Mouse (Mus musculus) limb, embryonic 11.5 days (tissue): ENCODE data around the gene Zfp710. TPM values are rescaled to one million over a fixed set of nuclear protein-coding genes. Genes with fewer than 3 reads are reported as not detected.

Experiments used
- ATAC-seq: fragments of 200-750 bp; cut with Nextera tagmentation; 2 replicates; pipeline ENCODE4 v1.8.0; 2017; ENCODE audit warnings: low read depth; ENCODE audit not compliant: insufficient number of reproducible peaks, low FRiP score, low TSS enrichment
- DNase-seq: peaks from one replicate; pipeline ENCODE4 v3.0.0-alpha.2; 2015; ENCODE audit warnings: low spot score
- H3K27ac ChIP-seq: fragments of 300-500 bp; sonication (generic); replicated peaks from 2 replicates; pipeline ENCODE4 v1.5.1; 2014; ENCODE audit warnings: low read depth, mild to moderate bottlenecking, low read length
- H3K27me3 ChIP-seq: fragments of 300-500 bp; sonication (generic); 2 replicates; pipeline ENCODE4 v1.6.1; 2014; ENCODE audit warnings: mild to moderate bottlenecking, low read length, mixed read lengths; ENCODE audit not compliant: control insufficient read depth, insufficient read depth
- H3K36me3 ChIP-seq: fragments of 300-500 bp; sonication (generic); 2 replicates; pipeline ENCODE4 v1.6.1; 2014; ENCODE audit warnings: mild to moderate bottlenecking, low read length, moderate library complexity, mixed read lengths; ENCODE audit not compliant: control insufficient read depth, insufficient read depth
- H3K4me1 ChIP-seq: fragments of 300-500 bp; sonication (generic); 2 replicates; pipeline ENCODE4 v1.6.1; 2014; ENCODE audit warnings: low read length, mixed read lengths; ENCODE audit not compliant: control insufficient read depth, insufficient read depth
- H3K4me2 ChIP-seq: fragments of 300-500 bp; sonication (generic); 2 replicates; pipeline ENCODE4 v1.6.1; 2014; ENCODE audit warnings: low read depth, mild to moderate bottlenecking, moderate library complexity; ENCODE audit not compliant: severe bottlenecking
- H3K4me3 ChIP-seq: fragments of 300-500 bp; sonication (generic); 2 replicates; pipeline ENCODE4 v1.5.1; 2014; ENCODE audit warnings: low read depth, low read length
- H3K9ac ChIP-seq: fragments of 300-500 bp; sonication (generic); 2 replicates; pipeline ENCODE4 v1.6.1; 2014; ENCODE audit warnings: mild to moderate bottlenecking, low read length
- H3K9me3 ChIP-seq: fragments of 300-500 bp; sonication (generic); 2 replicates; pipeline ENCODE4 v1.6.1; 2016; ENCODE audit warnings: low read length; ENCODE audit not compliant: control insufficient read depth
- WGBS: fragments of 180-500 bp; shearing (Covaris S2); extraction: QIAGEN DNeasy Blood & Tissue Kit; methylation state at CpG from one replicate; pipeline ENCODE4 v1.1.7; 2014; 5-methylcytosine and 5-hydroxymethylcytosine counted together
- polyA plus RNA-seq: library from polyadenylated mRNA; unstranded; fragments of >200 nt; fragmentation: Nextera tagmentation; extraction: Ambion mirVana; gene quantifications from 2 replicates; pipeline ENCODE4 v1.2.1, GENCODE M21; 2014

Zfp710 gene
- polyA plus RNA-seq, 1 experiment from 2014 or later, result 15.4 TPM

GRCm38 (mm10) chr7:80075946-80076583 is 51.5 kb downstream of the Zfp710 start:
- no peak for DNase-seq
- Histone ChIP-seq H3K4me3 (no peak overlapping the region), H3K4me1 (peaks cover 40% of the 10 kb centered on the region), H3K9ac (peak overlapping the region; percentile 34; the same call in 1 of the 2 replicates), H3K9me3 (no peaks in the 10 kb centered on the region), H3K36me3 (no peaks in the 10 kb centered on the region), H3K4me2 (no peak overlapping the region), H3K27ac (peak overlapping the region; percentile 22; the same call in 1 of the 2 replicates), H3K27me3 (no peaks in the 10 kb centered on the region)
- WGBS, result 17% methylated on average over 4 of the region's 4 CpGs
- ATAC-seq, result 0 out of 2 replicates have a peak, but pooled peaks have one; percentile 17

- no peaks in the 10 kb centered on the region for H3K9me3 ChIP-seq
- no peak overlapping the region for H3K9ac ChIP-seq
- H3K27me3 ChIP-seq, result no peaks in the 10 kb centered on the region
- 53% methylated on average over 6 of the region's 6 CpGs for WGBS
- H3K36me3 ChIP-seq, result peaks cover 4% of the 10 kb centered on the region; the same call in 1 of the 2 replicates
- H3K4me2 ChIP-seq, result no peak overlapping the region
- peaks cover 36% of the 10 kb centered on the region for H3K4me1 ChIP-seq
- no peak overlapping the region for H3K4me3 ChIP-seq
- DNase-seq (no peak), ATAC-seq (no peak)
- no peak overlapping the region for H3K27ac ChIP-seq
These were observed 52.5 kb downstream of the Zfp710 start for GRCm38 (mm10) chr7:80076961-80077716.

GRCm38 (mm10) chr7:80077801-80078200 is 53.2 kb downstream of the Zfp710 start:
- H3K27ac ChIP-seq, result no peak overlapping the region
- WGBS, result 88% methylated on average over 9 of the region's 9 CpGs
- no peak for ATAC-seq
- H3K27me3 ChIP-seq, result no peaks in the 10 kb centered on the region
- no peak overlapping the region for H3K4me2 ChIP-seq
- H3K4me3 ChIP-seq, result no peak overlapping the region
- no peak overlapping the region for H3K9ac ChIP-seq
- no peak for DNase-seq
- H3K4me1 ChIP-seq, result peaks cover 36% of the 10 kb centered on the region
- no peaks in the 10 kb centered on the region for H3K9me3 ChIP-seq
- H3K36me3 ChIP-seq, result peaks cover 4% of the 10 kb centered on the region; the same call in 1 of the 2 replicates

- Histone ChIP-seq H3K36me3 (peaks cover 4% of the 10 kb centered on the region; the same call in 1 of the 2 replicates), H3K4me1 (peaks cover 36% of the 10 kb centered on the region), H3K27me3 (no peaks in the 10 kb centered on the region), H3K9me3 (no peaks in the 10 kb centered on the region), H3K4me3 (no peak overlapping the region), H3K9ac (0 out of 2 replicates have a peak overlapping the region, but pooled peaks have one; percentile 7), H3K4me2 (peak overlapping the region; percentile 24), H3K27ac (peak overlapping the region; percentile 62; the same call in 1 of the 2 replicates)
- DNase-seq (peak; percentile 60), ATAC-seq (no peak)
- 31% methylated on average over 14 of the region's 14 CpGs for WGBS
These were observed 54.2 kb downstream of the Zfp710 start for GRCm38 (mm10) chr7:80078792-80079301.

GRCm38 (mm10) chr7:80081586-80082554 is 57.3 kb downstream of the Zfp710 start:
- Histone ChIP-seq H3K9me3 (no peaks in the 10 kb centered on the region), H3K4me2 (no peak overlapping the region), H3K9ac (no peak overlapping the region), H3K36me3 (peaks cover 4% of the 10 kb centered on the region; the same call in 1 of the 2 replicates), H3K27me3 (no peaks in the 10 kb centered on the region), H3K4me3 (no peak overlapping the region), H3K27ac (no peak overlapping the region), H3K4me1 (peaks cover 13% of the 10 kb centered on the region)
- no peak for DNase-seq
- ATAC-seq, result no peak
- 91% methylated on average over 42 of the region's 42 CpGs for WGBS

GRCm38 (mm10) chr7:80084484-80084931 is 59.9 kb downstream of the Zfp710 start:
- ATAC-seq, result no peak
- Histone ChIP-seq H3K36me3 (peaks cover 15% of the 10 kb centered on the region; the same call in 1 of the 2 replicates), H3K4me3 (no peak overlapping the region), H3K4me2 (no peak overlapping the region), H3K4me1 (no peaks in the 10 kb centered on the region), H3K27ac (no peak overlapping the region), H3K27me3 (no peaks in the 10 kb centered on the region), H3K9me3 (no peaks in the 10 kb centered on the region), H3K9ac (no peak overlapping the region)
- 63% methylated on average over 7 of the region's 7 CpGs for WGBS
- DNase-seq, result peak; percentile 85

GRCm38 (mm10) chr7:80085970-80086715 is 61.5 kb downstream of the Zfp710 start:
- H3K27me3 ChIP-seq, result no peaks in the 10 kb centered on the region
- H3K36me3 ChIP-seq, result peaks cover 17% of the 10 kb centered on the region; the same call in 1 of the 2 replicates
- no peaks in the 10 kb centered on the region for H3K9me3 ChIP-seq
- no peak for ATAC-seq
- no peak overlapping the region for H3K27ac ChIP-seq
- DNase-seq, result no peak
- H3K4me3 ChIP-seq, result no peak overlapping the region
- 84% methylated on average over 33 of the region's 33 CpGs for WGBS
- H3K4me1 ChIP-seq, result no peaks in the 10 kb centered on the region
- no peak overlapping the region for H3K9ac ChIP-seq
- no peak overlapping the region for H3K4me2 ChIP-seq
